9 mouse cellular contexts compared by ENCODE assay signal in the genomic region with DNA sequence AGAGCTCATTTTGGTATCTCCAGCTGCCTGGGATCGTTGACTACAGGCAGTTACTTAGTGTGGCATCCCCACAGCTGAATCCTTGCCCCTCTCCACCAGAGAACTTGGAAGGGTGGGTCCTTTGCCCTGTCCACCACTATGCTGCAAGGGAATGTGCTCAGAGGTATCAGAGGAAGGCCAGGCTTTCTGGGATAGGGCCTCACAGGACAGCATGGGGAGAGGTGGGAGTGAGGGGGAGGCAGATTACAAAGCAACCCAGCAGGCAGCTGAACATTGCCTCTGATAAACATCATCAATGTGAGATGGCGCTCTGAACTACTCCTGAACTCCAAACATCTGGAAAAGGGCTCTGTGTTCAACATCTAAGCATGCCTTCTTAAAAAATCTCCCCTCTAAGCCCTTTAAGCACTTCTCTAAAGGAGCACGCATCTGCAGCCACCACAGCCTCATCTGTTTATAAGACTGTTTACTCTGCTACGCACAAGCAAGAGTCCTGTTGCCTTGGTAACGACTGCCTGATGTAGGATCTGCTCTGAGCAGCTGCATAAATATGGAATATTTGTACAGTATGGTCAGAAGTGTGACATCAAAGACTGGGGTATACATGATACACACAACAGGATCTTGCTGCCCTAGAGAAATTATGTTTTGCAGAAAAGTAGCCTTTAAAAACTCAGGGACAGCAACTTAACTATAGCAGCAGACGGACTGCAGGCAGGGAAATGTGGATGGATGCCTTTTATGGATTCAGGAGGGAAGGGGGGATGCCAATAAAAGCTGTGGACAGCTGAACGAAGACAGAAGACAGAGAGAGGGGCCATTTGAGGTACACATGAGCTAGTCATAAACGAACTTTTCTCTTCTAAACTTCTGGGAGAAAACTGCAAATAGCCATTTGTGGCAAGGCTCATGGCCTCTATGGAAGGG.
DNase-seq lines count a peak whose midpoint lies in the region; ATAC-seq and TF ChIP-seq lines count a peak whose summit lies in the region.
"Had no signal": no experiment of that assay in that cellular context is flagged by ENCODE, and none has a peak within 500 bp of the region (broad histone marks: within the 10 kb centered on the region; RNA-seq: fewer than 3 reads in every experiment).

No protein-coding gene starts in this region.

- H3K9ac ChIP-seq in embryonic facial prominence, embryonic 15.5 days, result no peak overlapping the region
- H3K9ac ChIP-seq in limb, embryonic 14.5 days (ENCODE audit: low read depth, low read length, severe bottlenecking), result no peak overlapping the region

- 62% methylated on average over 8 of the region's 8 CpGs for WGBS in kidney, adult 2 months
- WGBS in embryonic facial prominence, embryonic 15.5 days, result 23% methylated on average over 8 of the region's 8 CpGs
- 18% methylated on average over 8 of the region's 8 CpGs for WGBS in limb, embryonic 14.5 days
- WGBS in small intestine, adult 2 months, result 43% methylated on average over 8 of the region's 8 CpGs

- H3K4me2 ChIP-seq in embryonic facial prominence, embryonic 15.5 days (replicated peaks), result no peak overlapping the region
- no peak overlapping the region for H3K4me2 ChIP-seq in limb, embryonic 14.5 days (replicated peaks; ENCODE audit: low read depth, low read length, severe bottlenecking)

- DNase-seq in kidney, postnatal 10 days, result peak; percentile 21
- no peak for DNase-seq in kidney, adult 2 months
- peak; percentile 87 for DNase-seq in limb, embryonic 14.5 days (ENCODE audit: low spot score)
- no peak for DNase-seq in adrenal gland, postnatal 10 days
- DNase-seq in right cerebral cortex, postnatal 25 days, result no peak
- no peak for DNase-seq in spleen, postnatal 36 days (ENCODE audit: low spot score in 2 of 2)
- DNase-seq: cerebellum, postnatal 25 days had no signal

- H3K36me3 ChIP-seq in kidney, adult 2 months (ENCODE audit: control insufficient read depth, insufficient read depth, low read length), result no peaks in the 10 kb centered on the region
- H3K36me3 ChIP-seq in embryonic facial prominence, embryonic 15.5 days, result peaks cover 18% of the 10 kb centered on the region; the same call in 1 of the 2 replicates
- H3K36me3 ChIP-seq in limb, embryonic 14.5 days (ENCODE audit: control insufficient read depth, insufficient read depth, low read length), result peaks cover 25% of the 10 kb centered on the region
- peaks cover 3% of the 10 kb centered on the region; the same call in 1 of the 2 replicates for H3K36me3 ChIP-seq in small intestine, adult 2 months (ENCODE audit: control insufficient read depth, insufficient read depth, low read length)

- no peaks in the 10 kb centered on the region for H3K27me3 ChIP-seq in kidney, adult 2 months (replicated peaks; ENCODE audit: control insufficient read depth, insufficient read depth, low read length)
- no peaks in the 10 kb centered on the region for H3K27me3 ChIP-seq in embryonic facial prominence, embryonic 15.5 days
- no peaks in the 10 kb centered on the region for H3K27me3 ChIP-seq in limb, embryonic 14.5 days (ENCODE audit: control insufficient read depth, insufficient read depth, low read length)
- H3K27me3 ChIP-seq in small intestine, adult 2 months (ENCODE audit: control insufficient read depth, insufficient read depth, low read length), result no peaks in the 10 kb centered on the region

- no peak for TF ChIP-seq POLR2A in kidney, adult 2 months (IDR thresholded peaks at IDR 0.05; ENCODE audit: low read depth, low read length)
- TF ChIP-seq POLR2A in limb, embryonic 14.5 days (IDR thresholded peaks at IDR 0.05; ENCODE audit: borderline replicate concordance, extremely low read depth, insufficient read depth, insufficient read length), result no peak
- TF ChIP-seq POLR2A in small intestine, adult 2 months (IDR thresholded peaks at IDR 0.05; ENCODE audit: low read depth, low read length), result no peak

- peak; percentile 81 for ATAC-seq in embryonic facial prominence, embryonic 15.5 days (ENCODE audit: insufficient number of reproducible peaks, low FRiP score, low TSS enrichment, low read depth)
- peak; percentile 95 for ATAC-seq in limb, embryonic 14.5 days (ENCODE audit: low FRiP score, low read depth)

- no peak for TF ChIP-seq CTCF in kidney, adult 2 months (conservative IDR thresholded peaks at IDR 0.05; ENCODE audit: insufficient read depth, insufficient read length, low read depth, low read length)
- no peak for TF ChIP-seq CTCF in small intestine, adult 2 months (IDR thresholded peaks at IDR 0.05; ENCODE audit: extremely low read depth, insufficient read length, insufficient replicate concordance, low read depth, low read length)

- no peaks in the 10 kb centered on the region for H3K4me1 ChIP-seq in kidney, adult 2 months (ENCODE audit: control insufficient read depth, insufficient read depth, low read length)
- H3K4me1 ChIP-seq in embryonic facial prominence, embryonic 15.5 days, result peaks cover 20% of the 10 kb centered on the region
- H3K4me1 ChIP-seq in limb, embryonic 14.5 days (ENCODE audit: control insufficient read depth, insufficient read depth, low read length), result peaks cover 17% of the 10 kb centered on the region
- no peaks in the 10 kb centered on the region for H3K4me1 ChIP-seq in small intestine, adult 2 months (ENCODE audit: control insufficient read depth, insufficient read depth, insufficient read length, low read length)

- no peaks in the 10 kb centered on the region for H3K9me3 ChIP-seq in embryonic facial prominence, embryonic 15.5 days (replicated peaks)
- H3K9me3 ChIP-seq in limb, embryonic 14.5 days (ENCODE audit: control insufficient read depth, low read length), result no peaks in the 10 kb centered on the region

- H3K4me3 ChIP-seq in kidney, adult 2 months (ENCODE audit: insufficient read depth, low read depth, low read length), result no peak overlapping the region
- no peak overlapping the region for H3K4me3 ChIP-seq in embryonic facial prominence, embryonic 15.5 days (replicated peaks)
- H3K4me3 ChIP-seq in limb, embryonic 14.5 days (replicated peaks; ENCODE audit: low read length), result no peak overlapping the region
- H3K4me3 ChIP-seq in small intestine, adult 2 months (ENCODE audit: low read depth, low read length), result no peak overlapping the region

- no peak overlapping the region for H3K27ac ChIP-seq in kidney, adult 2 months (ENCODE audit: insufficient read depth, low read depth, low read length)
- H3K27ac ChIP-seq in embryonic facial prominence, embryonic 15.5 days (replicated peaks), result peak overlapping the region; percentile 75
- peak overlapping the region; percentile 68 for H3K27ac ChIP-seq in limb, embryonic 14.5 days (replicated peaks; ENCODE audit: low read depth, low read length)
- peak overlapping the region; percentile 49 for H3K27ac ChIP-seq in small intestine, adult 2 months (ENCODE audit: insufficient read depth, low read depth, low read length)

Comparison
In these comparisons a context has a peak if more than half of its experiments do, and no peak if none do; other contexts are left out.
1. DNase-seq: peak in kidney, postnatal 10 days (single experiment) and limb, embryonic 14.5 days (single experiment); none in kidney, adult 2 months (single experiment), adrenal gland, postnatal 10 days (single experiment), right cerebral cortex, postnatal 25 days (single experiment) and spleen, postnatal 36 days (0 of 2).